Mouse (Mus musculus): ENCODE measurements around the gene Nkap. TPM values are rescaled to one million over a fixed set of nuclear protein-coding genes. Genes with fewer than 3 reads are reported as not detected.
"Not testable (repeated sequence)": the region's sequence is repeated elsewhere in the genome, so short reads cannot be mapped to it uniquely, and the experiment has no call there.

Nkap gene
- polyA plus RNA-seq, 1 experiment from 2014 or later: 10.6 TPM

DNA sequence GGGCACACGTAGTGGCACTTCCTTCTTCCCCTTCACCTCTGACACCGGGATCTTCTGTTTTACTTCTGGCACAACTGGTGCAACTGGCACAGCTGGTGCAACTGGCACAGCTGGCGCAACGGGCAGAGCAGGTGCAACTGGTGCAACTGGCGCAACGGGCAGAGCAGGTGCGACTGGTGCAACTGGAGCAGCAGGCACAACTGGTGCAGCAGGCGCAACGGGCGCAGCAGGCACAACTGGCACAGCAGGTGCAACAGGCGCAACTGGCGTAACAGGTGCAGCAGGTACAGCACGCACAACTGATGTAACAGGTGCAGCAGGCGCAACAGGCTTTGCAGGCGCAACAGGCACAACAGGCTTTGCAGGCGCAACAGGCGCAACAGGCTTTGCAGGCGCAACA, 36.5 kb downstream of the Nkap start:
- Histone ChIP-seq H3K36me3 (no peaks in the 10 kb centered on the region), H3K4me2 (no peak overlapping the region), H3K9me3 (replicated peaks) (no peaks in the 10 kb centered on the region), H3K27ac (no peak overlapping the region), H3K9ac (no peak overlapping the region), H3K4me3 (no peak overlapping the region), H3K27me3 (replicated peaks) (no peaks in the 10 kb centered on the region; the same call in 1 of the 2 replicates), H3K4me1 (no peaks in the 10 kb centered on the region)
- WGBS (ENCODE audit: insufficient replicate concordance): 81% methylated on average over 18 of the region's 18 CpGs
- ATAC-seq: no peak

DNA sequence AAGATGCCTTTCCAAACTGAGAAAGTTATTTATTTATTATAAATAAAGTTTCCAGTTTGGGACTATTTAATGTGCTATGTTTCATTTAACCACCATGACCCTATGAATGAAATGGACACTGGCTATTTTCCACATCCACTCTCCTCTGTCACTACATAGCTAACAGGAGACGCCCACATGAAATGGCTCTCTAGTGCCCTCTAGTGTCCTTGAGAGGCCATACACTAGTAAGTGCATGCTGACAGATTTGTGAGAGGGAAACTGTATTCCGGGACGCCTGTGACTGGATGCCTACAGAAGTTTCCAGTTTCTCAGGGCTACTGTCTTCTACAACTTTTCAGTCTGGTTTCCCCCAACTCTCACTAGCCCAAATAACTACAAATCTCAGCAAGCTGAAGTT, 40.5 kb downstream of the Nkap start:
- no peak overlapping the region for H3K9ac ChIP-seq
- no peak overlapping the region for H3K4me3 ChIP-seq
- H3K9me3 ChIP-seq (replicated peaks): no peaks in the 10 kb centered on the region
- no peak overlapping the region for H3K27ac ChIP-seq
- H3K4me1 ChIP-seq: no peaks in the 10 kb centered on the region
- H3K36me3 ChIP-seq: no peaks in the 10 kb centered on the region
- no peak overlapping the region for H3K4me2 ChIP-seq
- H3K27me3 ChIP-seq (replicated peaks): no peaks in the 10 kb centered on the region; the same call in 1 of the 2 replicates
- no peak for ATAC-seq
- 12% methylated on average over 3 of the region's 3 CpGs for WGBS (ENCODE audit: insufficient replicate concordance)

DNA sequence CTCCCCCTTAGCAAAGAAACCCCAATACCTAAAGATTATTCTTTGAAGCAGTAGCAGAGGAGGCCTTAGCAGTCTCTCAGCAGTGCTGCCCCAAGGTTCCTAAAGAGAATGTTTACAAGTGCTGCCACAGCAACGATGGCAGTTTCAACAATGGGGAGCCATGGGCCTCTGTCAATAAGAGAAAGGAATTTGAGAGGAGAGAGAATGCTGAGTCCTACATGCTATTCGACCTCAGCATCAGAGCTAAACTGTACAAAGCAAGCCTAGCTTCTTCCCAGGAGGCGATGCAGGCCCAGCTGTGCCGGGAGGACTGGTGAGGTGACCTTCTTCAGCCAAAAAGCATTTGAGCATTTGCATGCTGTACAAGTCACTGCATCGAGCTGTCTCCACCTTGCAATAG, 42.1 kb downstream of the Nkap start, which contains the start of gene Akap14:
Gene Akap14 (minus strand): TSS at position 101 of the 400 bp plus-strand sequence.
- WGBS (ENCODE audit: insufficient replicate concordance): 52% methylated on average over 5 of the region's 5 CpGs
- Histone ChIP-seq H3K27me3 (replicated peaks) (no peaks in the 10 kb centered on the region), H3K4me2 (no peak within 1 kb of the TSS), H3K9ac (no peak within 1 kb of the TSS), H3K4me3 (no peak within 1 kb of the TSS), H3K4me1 (no peaks in the 10 kb centered on the region), H3K9me3 (replicated peaks) (no peaks in the 10 kb centered on the region), H3K27ac (no peak within 1 kb of the TSS), H3K36me3 (no peaks in the 10 kb centered on the region)
- ATAC-seq: no peak

DNA sequence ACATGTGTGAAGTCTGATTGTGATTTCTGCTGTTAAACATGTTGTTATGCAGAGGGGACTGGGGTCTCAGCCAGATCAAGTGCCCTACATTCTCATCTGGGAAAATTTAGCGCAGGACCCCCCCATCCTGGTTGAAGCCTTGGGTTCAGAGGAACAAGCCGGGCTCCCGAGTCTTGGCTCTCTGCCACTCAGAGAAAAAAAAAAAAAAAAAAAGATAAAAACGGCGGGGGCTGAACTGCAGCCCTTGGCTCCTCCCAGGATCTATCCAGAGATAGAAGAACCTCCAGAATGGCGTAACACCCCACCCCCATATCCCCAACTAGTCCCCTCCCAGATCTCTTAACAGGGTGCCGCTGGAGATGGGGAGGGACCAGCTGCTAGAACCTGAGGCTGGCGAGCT, 57.8 kb downstream of the Nkap start:
- not testable (repeated sequence) for ATAC-seq; H3K9ac ChIP-seq; H3K36me3 ChIP-seq; H3K27me3 ChIP-seq (replicated peaks); H3K4me1 ChIP-seq; H3K4me3 ChIP-seq; H3K27ac ChIP-seq; H3K9me3 ChIP-seq (replicated peaks); H3K4me2 ChIP-seq
- 55% methylated on average over 8 of the region's 8 CpGs for WGBS (ENCODE audit: insufficient replicate concordance)

DNA sequence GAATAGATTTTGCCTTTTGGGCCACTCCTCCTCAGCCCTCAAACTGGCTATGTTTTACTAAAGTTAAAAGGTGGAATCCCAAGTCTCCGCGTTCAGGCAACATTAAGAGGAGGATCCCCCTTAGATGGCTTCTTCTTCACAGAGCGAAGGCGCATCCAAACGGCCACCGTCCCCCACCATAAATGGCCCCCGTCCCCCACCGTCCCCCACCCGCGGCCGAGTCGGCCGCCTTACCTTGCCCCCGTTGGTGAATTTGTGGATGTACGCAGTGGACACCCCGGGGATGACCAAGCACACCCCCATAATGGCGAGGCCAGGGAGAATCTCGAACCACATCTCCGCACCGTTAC, 64.1 kb downstream of the Nkap start:
- 12% methylated on average over 20 of the region's 20 CpGs for WGBS (ENCODE audit: insufficient replicate concordance)
- Histone ChIP-seq H3K36me3 (no peaks in the 10 kb centered on the region), H3K27me3 (replicated peaks) (no peaks in the 10 kb centered on the region), H3K4me3 (peak overlapping the region; percentile 72), H3K9ac (peak overlapping the region; percentile 75), H3K4me1 (peaks cover 4% of the 10 kb centered on the region), H3K9me3 (replicated peaks) (no peaks in the 10 kb centered on the region), H3K4me2 (peak overlapping the region; percentile 78), H3K27ac (no peak overlapping the region)
- peak; percentile 12; the same call in 1 of the 2 replicates for ATAC-seq

DNA sequence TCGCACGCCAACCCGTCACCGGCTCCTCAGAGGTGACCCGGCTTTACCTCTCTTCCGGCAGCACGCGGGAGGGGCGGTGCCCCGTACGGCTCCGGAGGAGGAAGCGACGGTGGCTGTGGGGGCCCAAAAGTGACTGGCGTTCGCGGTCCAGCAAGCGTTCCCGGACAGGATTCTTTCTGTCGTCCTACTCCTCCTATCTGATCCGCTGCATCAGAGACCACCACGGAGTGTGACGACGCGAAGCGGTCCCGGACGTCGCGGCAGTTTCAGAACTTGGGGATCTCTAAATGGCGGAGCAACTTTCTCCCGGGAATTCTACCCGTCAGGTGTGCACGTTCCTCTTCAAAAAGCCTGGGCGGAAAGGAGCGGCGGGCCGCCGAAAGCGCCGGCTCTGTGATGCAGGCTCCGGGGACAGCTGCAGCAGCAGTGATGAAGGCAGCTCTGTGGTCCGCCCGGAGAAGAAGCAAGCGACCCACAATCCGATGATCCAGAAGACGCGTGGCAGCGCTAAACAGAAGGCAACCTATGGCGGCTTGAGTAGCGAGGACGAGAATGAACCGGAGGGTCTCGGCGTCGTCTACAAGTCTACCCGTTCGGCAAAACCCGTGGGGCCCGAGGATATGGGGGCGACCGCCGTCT, 64.6 kb downstream of the Nkap start, which contains the start of the genes Ndufa1 and Rnf113a1:
Gene Ndufa1 (minus strand): TSS at position 59 of the 639 bp plus-strand sequence.
Gene Rnf113a1 (plus strand): TSS at position 141 of the 639 bp plus-strand sequence.
- Histone ChIP-seq H3K4me1 (peaks cover 4% of the 10 kb centered on the region), H3K36me3 (no peaks in the 10 kb centered on the region), H3K9ac (peak within 1 kb of the TSS; percentile 75), H3K9me3 (replicated peaks) (no peaks in the 10 kb centered on the region), H3K27ac (no peak within 1 kb of the TSS), H3K4me3 (peak within 1 kb of the TSS; percentile 72), H3K27me3 (replicated peaks) (no peaks in the 10 kb centered on the region), H3K4me2 (peak within 1 kb of the TSS; percentile 78)
- 6% methylated on average over 63 of the region's 63 CpGs for WGBS (ENCODE audit: insufficient replicate concordance)
- peak; percentile 91 for ATAC-seq

DNA sequence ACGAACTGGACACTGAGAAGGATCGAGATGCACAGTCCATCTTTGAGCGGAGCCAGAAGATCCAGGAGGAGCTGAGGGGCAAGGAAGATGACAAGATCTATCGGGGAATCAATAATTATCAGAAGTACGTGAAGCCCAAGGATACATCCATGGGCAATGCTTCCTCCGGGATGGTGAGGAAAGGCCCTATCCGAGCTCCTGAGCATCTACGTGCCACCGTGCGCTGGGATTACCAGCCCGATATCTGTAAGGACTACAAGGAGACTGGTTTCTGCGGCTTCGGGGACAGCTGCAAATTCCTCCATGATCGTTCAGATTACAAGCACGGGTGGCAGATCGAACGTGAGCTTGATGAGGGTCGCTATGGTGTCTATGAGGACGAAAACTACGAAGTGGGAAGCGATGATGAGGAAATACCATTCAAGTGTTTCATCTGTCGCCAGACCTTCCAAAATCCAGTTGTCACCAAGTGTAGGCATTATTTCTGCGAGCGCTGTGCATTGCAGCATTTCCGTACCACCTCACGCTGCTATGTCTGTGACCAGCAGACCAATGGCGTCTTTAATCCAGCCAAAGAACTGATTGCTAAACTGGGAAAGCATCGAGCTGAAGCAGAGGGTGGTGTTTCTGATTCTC, 65.3 kb downstream of the Nkap start:
- no peaks in the 10 kb centered on the region for H3K27me3 ChIP-seq (replicated peaks)
- H3K9me3 ChIP-seq (replicated peaks): no peaks in the 10 kb centered on the region
- H3K27ac ChIP-seq: no peak overlapping the region
- H3K4me3 ChIP-seq: peak overlapping the region; percentile 72
- ATAC-seq: peak; percentile 27; the same call in 1 of the 2 replicates
- peak overlapping the region; percentile 75 for H3K9ac ChIP-seq
- H3K36me3 ChIP-seq: no peaks in the 10 kb centered on the region
- WGBS (ENCODE audit: insufficient replicate concordance): 18% methylated on average over 28 of the region's 28 CpGs
- peak overlapping the region; percentile 78 for H3K4me2 ChIP-seq
- H3K4me1 ChIP-seq: peaks cover 4% of the 10 kb centered on the region

DNA sequence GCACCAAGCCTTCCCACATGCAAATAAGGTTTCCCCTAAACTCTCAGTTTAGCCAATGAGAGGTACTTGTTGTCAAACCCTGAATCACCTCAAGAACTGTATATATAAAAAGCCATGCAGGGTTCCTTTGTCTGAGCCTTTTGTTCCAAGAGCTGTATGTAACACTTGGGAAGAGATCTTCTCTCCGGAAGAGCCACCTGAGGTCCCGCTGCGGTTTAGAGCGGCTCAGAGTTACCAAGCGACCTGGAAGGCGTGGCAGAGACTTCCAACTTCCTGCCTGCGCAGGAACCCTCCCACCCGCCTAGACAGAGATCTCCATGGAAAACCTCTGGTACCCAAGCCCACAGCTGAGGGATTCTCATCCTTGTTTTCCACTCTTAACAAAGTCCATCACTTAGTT, 72.1 kb downstream of the Nkap start:
- no peak overlapping the region for H3K9ac ChIP-seq
- no peak overlapping the region for H3K27ac ChIP-seq
- no peaks in the 10 kb centered on the region for H3K4me1 ChIP-seq
- H3K27me3 ChIP-seq (replicated peaks): no peaks in the 10 kb centered on the region
- H3K4me3 ChIP-seq: no peak overlapping the region
- H3K36me3 ChIP-seq: no peaks in the 10 kb centered on the region
- H3K4me2 ChIP-seq: no peak overlapping the region
- ATAC-seq: no peak
- H3K9me3 ChIP-seq (replicated peaks): no peaks in the 10 kb centered on the region
- WGBS (ENCODE audit: insufficient replicate concordance): 29% methylated on average over 8 of the region's 8 CpGs

Other genes with a start within 250 kb of the Nkap start
- 1.2 TPM in 2 replicates for gene Nkrf, start 223.9 kb upstream of the Nkap start, polyA plus RNA-seq (2016; fragmentation: Nextera tagmentation; extraction: Ambion mirVana)
- 6.1 and 6.2 TPM in 2 replicates for gene Sept6, start 135.0 kb upstream of the Nkap start, polyA plus RNA-seq (2016; fragmentation: Nextera tagmentation; extraction: Ambion mirVana)
- 0.11 and 0.25 TPM in 2 replicates for gene Sowahd, start 78.0 kb upstream of the Nkap start, polyA plus RNA-seq (2016; fragmentation: Nextera tagmentation; extraction: Ambion mirVana)
- gene Rpl39, start 41.4 kb upstream of the Nkap start, polyA plus RNA-seq (2016; fragmentation: Nextera tagmentation; extraction: Ambion mirVana): 526 and 538 TPM in 2 replicates
- gene Upf3b, start 16.5 kb upstream of the Nkap start, polyA plus RNA-seq (2016; fragmentation: Nextera tagmentation; extraction: Ambion mirVana): 14.2 and 15.6 TPM in 2 replicates
- 0.11 TPM in 1 of 2 replicates, not detected in the other for gene Akap14, start 42.0 kb downstream of the Nkap start, polyA plus RNA-seq (2016; fragmentation: Nextera tagmentation; extraction: Ambion mirVana)
- gene Ndufa1, start 64.4 kb downstream of the Nkap start, polyA plus RNA-seq (2016; fragmentation: Nextera tagmentation; extraction: Ambion mirVana): 235 and 236 TPM in 2 replicates
- 4.3 and 4.4 TPM in 2 replicates for gene Rnf113a1, start 64.5 kb downstream of the Nkap start, polyA plus RNA-seq (2016; fragmentation: Nextera tagmentation; extraction: Ambion mirVana)
- not detected in 2 replicates for gene Gm9, start 84.2 kb downstream of the Nkap start, polyA plus RNA-seq (2016; fragmentation: Nextera tagmentation; extraction: Ambion mirVana)
- not detected in 2 replicates for gene Rhox1, start 95.5 kb downstream of the Nkap start, polyA plus RNA-seq (2016; fragmentation: Nextera tagmentation; extraction: Ambion mirVana)
- gene Rhox2a, start 118.2 kb downstream of the Nkap start, polyA plus RNA-seq (2016; fragmentation: Nextera tagmentation; extraction: Ambion mirVana): not detected in 2 replicates
- gene Rhox3a, start 123.1 kb downstream of the Nkap start, polyA plus RNA-seq (2016; fragmentation: Nextera tagmentation; extraction: Ambion mirVana): not detected in 2 replicates
- gene Rhox4a, start 138.5 kb downstream of the Nkap start, polyA plus RNA-seq (2016; fragmentation: Nextera tagmentation; extraction: Ambion mirVana): not detected in 2 replicates

All from liver, embryonic 12.5 days (tissue).